Mouse (Mus musculus): ENCODE data around the gene 2010111I01Rik.

- TF ChIP-seq CTCF (IDR thresholded peaks at IDR 0.05; ENCODE audit: borderline replicate concordance, insufficient read depth, low read length) (no peak), POLR2A (IDR thresholded peaks at IDR 0.05; ENCODE audit: low read depth, low read length) (no peak)
Measured at GRCm38 (mm10) chr13:63251118-63251889, 286.6 kb downstream of the 2010111I01Rik start.

Measured in embryonic fibroblast, embryonic 13.5 days (primary cell).